ENCODE assay signal across 8 mouse cellular contexts in genomic region chr16:35603729-35604522, GRCm38 (mm10).
DNase-seq lines count a peak whose midpoint lies in the region; ATAC-seq lines count a peak whose summit lies in the region.

No protein-coding gene starts in this region.

- DNase-seq in layer of hippocampus, adult 9-11 months = peak; percentile 54
- DNase-seq in layer of hippocampus, adult 11-12 months (ENCODE audit: low spot score) = no peak
- DNase-seq in forebrain, embryonic 14.5 days (ENCODE audit: low spot score) = peak; percentile 59
- peak; percentile 22 to 53 for DNase-seq in lung, postnatal 4 days
- DNase-seq in cerebellum, postnatal 4 days (ENCODE audit: low spot score in 2 of 2) = no peak
- no peak for DNase-seq in testis, postnatal 10 days (ENCODE audit: low spot score)

- WGBS in forebrain, embryonic 14.5 days = 32% methylated on average over 20 of the region's 20 CpGs
- WGBS in intestine, embryonic 15.5 days = 58% methylated on average over 20 of the region's 20 CpGs

- H3K27ac ChIP-seq in forebrain, embryonic 14.5 days (ENCODE audit: low read depth, low read length) = no peak overlapping the region
- no peak overlapping the region for H3K27ac ChIP-seq in intestine, embryonic 15.5 days

- ATAC-seq in forebrain, embryonic 14.5 days = peak; percentile 18; the same call in 1 of the 2 replicates
- ATAC-seq in intestine, embryonic 15.5 days = peak; percentile 73
- no peak for ATAC-seq in activated CD4-positive, CD25-positive, alpha-beta regulatory T cell, adult 4 months

- H3K4me2 ChIP-seq in forebrain, embryonic 14.5 days (ENCODE audit: low read length) = no peak overlapping the region
- 0 out of 2 replicates have a peak overlapping the region, but pooled peaks have one; percentile 4 for H3K4me2 ChIP-seq in intestine, embryonic 15.5 days (replicated peaks)

- no peak overlapping the region for H3K4me3 ChIP-seq in forebrain, embryonic 14.5 days (ENCODE audit: low read depth, low read length)
- no peak overlapping the region for H3K4me3 ChIP-seq in intestine, embryonic 15.5 days (replicated peaks)

- peaks cover 68% of the 10 kb centered on the region for H3K4me1 ChIP-seq in forebrain, embryonic 14.5 days (ENCODE audit: control insufficient read depth, insufficient read depth, low read length)
- 0 out of 2 replicates have a peak, but pooled peaks cover 6% of the 10 kb centered on the region for H3K4me1 ChIP-seq in intestine, embryonic 15.5 days (replicated peaks)

- no peaks in the 10 kb centered on the region for H3K36me3 ChIP-seq in forebrain, embryonic 14.5 days (ENCODE audit: control insufficient read depth, insufficient read depth, low read length)
- no peaks in the 10 kb centered on the region for H3K36me3 ChIP-seq in intestine, embryonic 15.5 days

- peak overlapping the region; percentile 26; the same call in 1 of the 2 replicates for H3K9ac ChIP-seq in forebrain, embryonic 14.5 days (ENCODE audit: low read length)
- no peak overlapping the region for H3K9ac ChIP-seq in intestine, embryonic 15.5 days

- no peaks in the 10 kb centered on the region for H3K9me3 ChIP-seq in forebrain, embryonic 14.5 days (replicated peaks; ENCODE audit: control insufficient read depth, low read length)
- H3K9me3 ChIP-seq in intestine, embryonic 15.5 days = no peaks in the 10 kb centered on the region

- no peaks in the 10 kb centered on the region for H3K27me3 ChIP-seq in forebrain, embryonic 14.5 days (replicated peaks; ENCODE audit: control insufficient read depth, insufficient read depth, low read length)
- H3K27me3 ChIP-seq in intestine, embryonic 15.5 days (replicated peaks) = no peaks in the 10 kb centered on the region

Comparison
In these comparisons a context has a peak if more than half of its experiments do, and no peak if none do; other contexts are left out.
1. DNase-seq: peak in layer of hippocampus, adult 9-11 months (single experiment), forebrain, embryonic 14.5 days (single experiment) and lung, postnatal 4 days (2 of 2); none in layer of hippocampus, adult 11-12 months (single experiment), cerebellum, postnatal 4 days (0 of 2) and testis, postnatal 10 days (single experiment).